Mouse (Mus musculus) urinary bladder, adult 18-20 months (tissue): Measurements from ENCODE around the gene Clip2.
A peak's percentile ranks its signal among the peaks of the same experiment; 100 is the strongest.

Experiments
- DNase-seq, 2 experiments: peaks; one replicate each; pipeline ENCODE4 v3.0.0; 2022; ENCODE audit warnings: low spot score in 2 of 2, mixed read lengths in 2 of 2

The Clip2 gene

GRCm38 (mm10) chr5:134564272-134564671 is 12.0 kb upstream of the Clip2 start:
- no peak for DNase-seq

- no peak for DNase-seq
These were observed 8.4 kb upstream of the Clip2 start for GRCm38 (mm10) chr5:134560450-134561171.

GRCm38 (mm10) chr5:134560071-134560449 is 7.8 kb upstream of the Clip2 start, which contains the start of gene Syna:
Gene Syna, minus strand, starts transcription at chr5:134560171.
- no peak for DNase-seq

- DNase-seq, result peak in 1 of 2 experiments; percentile 40
These were observed 3.4 kb upstream of the Clip2 start for GRCm38 (mm10) chr5:134555463-134556164.

- no peak for DNase-seq
These were observed 1.8 kb upstream of the Clip2 start for GRCm38 (mm10) chr5:134553951-134554546.

- DNase-seq, result peak in 1 of 2 experiments; percentile 38
These were observed 763 bp downstream of the Clip2 start for GRCm38 (mm10) chr5:134551233-134552109.

- no peak for DNase-seq
These were observed 1.4 kb downstream of the Clip2 start for GRCm38 (mm10) chr5:134550836-134551232.

- DNase-seq, result no peak
These were observed 2.5 kb downstream of the Clip2 start for GRCm38 (mm10) chr5:134549640-134550168.

- DNase-seq, result no peak
These were observed 3.9 kb downstream of the Clip2 start for GRCm38 (mm10) chr5:134548306-134548705.

- no peak for DNase-seq
These were observed 5.4 kb downstream of the Clip2 start for GRCm38 (mm10) chr5:134546790-134547189.

- no peak for DNase-seq
These were observed 7.0 kb downstream of the Clip2 start for GRCm38 (mm10) chr5:134545242-134545629.

GRCm38 (mm10) chr5:134544516-134545241 is 7.6 kb downstream of the Clip2 start:
- no peak for DNase-seq

GRCm38 (mm10) chr5:134541640-134542039 is 10.6 kb downstream of the Clip2 start:
- DNase-seq, result peak in 1 of 2 experiments; percentile 72

- no peak for DNase-seq
These were observed 11.4 kb downstream of the Clip2 start for GRCm38 (mm10) chr5:134540881-134541280.

GRCm38 (mm10) chr5:134539891-134540290 is 12.3 kb downstream of the Clip2 start:
- peak in 1 of 2 experiments; percentile 60 for DNase-seq

- DNase-seq, result no peak
These were observed 16.2 kb downstream of the Clip2 start for GRCm38 (mm10) chr5:134536036-134536435.

GRCm38 (mm10) chr5:134532417-134532816 is 19.8 kb downstream of the Clip2 start:
- no peak for DNase-seq

- no peak for DNase-seq
These were observed 20.6 kb downstream of the Clip2 start for GRCm38 (mm10) chr5:134531585-134531984.

- DNase-seq, result no peak
These were observed 21.4 kb downstream of the Clip2 start for GRCm38 (mm10) chr5:134530830-134531229.

- no peak for DNase-seq
These were observed 23.7 kb downstream of the Clip2 start for GRCm38 (mm10) chr5:134528488-134528887.
